Mouse (Mus musculus): Measurements from ENCODE around the gene Ddah2. TPM values are rescaled to one million over a fixed set of nuclear protein-coding genes. Genes with fewer than 3 reads are reported as not detected.

Ddah2 gene
- polyA plus RNA-seq, 1 experiment = 59.5 TPM

GRCm38 (mm10) chr17:35094475-35095365 is 35.9 kb downstream of the Ddah2 start:
- Histone ChIP-seq H3K27me3 (ENCODE audit: control insufficient read depth, insufficient read depth, low read length) (no peaks in the 10 kb centered on the region), H3K4me1 (ENCODE audit: control insufficient read depth, insufficient read depth, low read length) (peaks cover 66% of the 10 kb centered on the region), H3K4me3 (replicated peaks; ENCODE audit: insufficient read depth, low read depth, low read length) (no peak overlapping the region), H3K27ac (ENCODE audit: insufficient read depth, low read length) (0 out of 2 replicates have a peak overlapping the region, but pooled peaks have one; percentile 15)
- DNase-seq = peak in 1 of 2 experiments; percentile 53
- no peak for TF ChIP-seq POLR2A (IDR thresholded peaks at IDR 0.05; ENCODE audit: borderline replicate concordance, insufficient read depth, low read length)
- 53% methylated on average over 15 of the region's 15 CpGs for WGBS

- no peak overlapping the region for H3K4me3 ChIP-seq (replicated peaks; ENCODE audit: insufficient read depth, low read depth, low read length)
- WGBS = 20% methylated on average over 12 of the region's 12 CpGs
- DNase-seq = peak; percentile 59 to 67
- peak overlapping the region; percentile 86 for H3K27ac ChIP-seq (ENCODE audit: insufficient read depth, low read length)
- TF ChIP-seq CTCF (IDR thresholded peaks at IDR 0.05; ENCODE audit: borderline replicate concordance, insufficient read depth, low read depth, low read length) (no peak), POLR2A (IDR thresholded peaks at IDR 0.05; ENCODE audit: borderline replicate concordance, insufficient read depth, low read length) (no peak)
- H3K27me3 ChIP-seq (ENCODE audit: control insufficient read depth, insufficient read depth, low read length) = no peaks in the 10 kb centered on the region
- peaks cover 76% of the 10 kb centered on the region for H3K4me1 ChIP-seq (ENCODE audit: control insufficient read depth, insufficient read depth, low read length)
Measured at GRCm38 (mm10) chr17:35096597-35096996, 37.8 kb downstream of the Ddah2 start.

- peaks cover 76% of the 10 kb centered on the region for H3K4me1 ChIP-seq (ENCODE audit: control insufficient read depth, insufficient read depth, low read length)
- TF ChIP-seq POLR2A (IDR thresholded peaks at IDR 0.05; ENCODE audit: borderline replicate concordance, insufficient read depth, low read length) = no peak
- TF ChIP-seq CTCF (IDR thresholded peaks at IDR 0.05; ENCODE audit: borderline replicate concordance, insufficient read depth, low read depth, low read length) = 0 out of 2 replicates have a peak, but pooled peaks have one; percentile 41
- no peaks in the 10 kb centered on the region for H3K27me3 ChIP-seq (ENCODE audit: control insufficient read depth, insufficient read depth, low read length)
- 13% methylated on average over 12 of the region's 12 CpGs for WGBS
- peak; percentile 72 to 78 for DNase-seq
- H3K27ac ChIP-seq (ENCODE audit: insufficient read depth, low read length) = peak overlapping the region; percentile 86
- H3K4me3 ChIP-seq (replicated peaks; ENCODE audit: insufficient read depth, low read depth, low read length) = no peak overlapping the region
Measured at GRCm38 (mm10) chr17:35097164-35097655, 38.4 kb downstream of the Ddah2 start.

- no peak for DNase-seq
- Histone ChIP-seq H3K4me1 (ENCODE audit: control insufficient read depth, insufficient read depth, low read length) (peaks cover 78% of the 10 kb centered on the region), H3K4me3 (replicated peaks; ENCODE audit: insufficient read depth, low read depth, low read length) (no peak overlapping the region), H3K27me3 (ENCODE audit: control insufficient read depth, insufficient read depth, low read length) (no peaks in the 10 kb centered on the region), H3K27ac (ENCODE audit: insufficient read depth, low read length) (no peak overlapping the region)
- TF ChIP-seq CTCF (IDR thresholded peaks at IDR 0.05; ENCODE audit: borderline replicate concordance, insufficient read depth, low read depth, low read length) (no peak), POLR2A (IDR thresholded peaks at IDR 0.05; ENCODE audit: borderline replicate concordance, insufficient read depth, low read length) (no peak)
- 46% methylated on average over 10 of the region's 10 CpGs for WGBS
Measured at GRCm38 (mm10) chr17:35100196-35100765, 41.4 kb downstream of the Ddah2 start.

GRCm38 (mm10) chr17:35101161-35101560 is 42.3 kb downstream of the Ddah2 start:
- no peak overlapping the region for H3K4me3 ChIP-seq (replicated peaks; ENCODE audit: insufficient read depth, low read depth, low read length)
- H3K27me3 ChIP-seq (ENCODE audit: control insufficient read depth, insufficient read depth, low read length) = no peaks in the 10 kb centered on the region
- peaks cover 80% of the 10 kb centered on the region for H3K4me1 ChIP-seq (ENCODE audit: control insufficient read depth, insufficient read depth, low read length)
- DNase-seq = no peak
- TF ChIP-seq POLR2A (IDR thresholded peaks at IDR 0.05; ENCODE audit: borderline replicate concordance, insufficient read depth, low read length) (no peak), CTCF (IDR thresholded peaks at IDR 0.05; ENCODE audit: borderline replicate concordance, insufficient read depth, low read depth, low read length) (no peak)
- peak overlapping the region; percentile 29 for H3K27ac ChIP-seq (ENCODE audit: insufficient read depth, low read length)
- WGBS = 30% methylated on average over 11 of the region's 11 CpGs

- DNase-seq = peak in 1 of 2 experiments; percentile 55
- TF ChIP-seq POLR2A (IDR thresholded peaks at IDR 0.05; ENCODE audit: borderline replicate concordance, insufficient read depth, low read length) (no peak), CTCF (IDR thresholded peaks at IDR 0.05; ENCODE audit: borderline replicate concordance, insufficient read depth, low read depth, low read length) (no peak)
- WGBS = 18% methylated on average over 8 of the region's 8 CpGs
Measured at GRCm38 (mm10) chr17:35102299-35102698, 43.5 kb downstream of the Ddah2 start.

GRCm38 (mm10) chr17:35103221-35103690 is 44.4 kb downstream of the Ddah2 start:
- H3K27ac ChIP-seq (ENCODE audit: insufficient read depth, low read length) = no peak overlapping the region
- 35% methylated on average over 6 of the region's 6 CpGs for WGBS
- no peak overlapping the region for H3K4me3 ChIP-seq (replicated peaks; ENCODE audit: insufficient read depth, low read depth, low read length)
- TF ChIP-seq POLR2A (IDR thresholded peaks at IDR 0.05; ENCODE audit: borderline replicate concordance, insufficient read depth, low read length) = no peak
- TF ChIP-seq CTCF (IDR thresholded peaks at IDR 0.05; ENCODE audit: borderline replicate concordance, insufficient read depth, low read depth, low read length) = no peak
- no peaks in the 10 kb centered on the region for H3K27me3 ChIP-seq (ENCODE audit: control insufficient read depth, insufficient read depth, low read length)
- peaks cover 68% of the 10 kb centered on the region for H3K4me1 ChIP-seq (ENCODE audit: control insufficient read depth, insufficient read depth, low read length)
- no peak for DNase-seq

More at GRCm38 (mm10) chr17:35102299-35102698, 43.5 kb downstream of the Ddah2 start:
- peaks cover 71% of the 10 kb centered on the region for H3K4me1 ChIP-seq (ENCODE audit: control insufficient read depth, insufficient read depth, low read length)
- no peaks in the 10 kb centered on the region for H3K27me3 ChIP-seq (ENCODE audit: control insufficient read depth, insufficient read depth, low read length)
- peak overlapping the region; percentile 29 for H3K27ac ChIP-seq (ENCODE audit: insufficient read depth, low read length)
- no peak overlapping the region for H3K4me3 ChIP-seq (replicated peaks; ENCODE audit: insufficient read depth, low read depth, low read length)

Measured in cerebellum, adult 2 months (tissue).